Mouse (Mus musculus): ENCODE results near the gene Synj1.
A peak's percentile ranks its signal among the peaks of the same experiment; 100 is the strongest.

Gene Synj1

DNA sequence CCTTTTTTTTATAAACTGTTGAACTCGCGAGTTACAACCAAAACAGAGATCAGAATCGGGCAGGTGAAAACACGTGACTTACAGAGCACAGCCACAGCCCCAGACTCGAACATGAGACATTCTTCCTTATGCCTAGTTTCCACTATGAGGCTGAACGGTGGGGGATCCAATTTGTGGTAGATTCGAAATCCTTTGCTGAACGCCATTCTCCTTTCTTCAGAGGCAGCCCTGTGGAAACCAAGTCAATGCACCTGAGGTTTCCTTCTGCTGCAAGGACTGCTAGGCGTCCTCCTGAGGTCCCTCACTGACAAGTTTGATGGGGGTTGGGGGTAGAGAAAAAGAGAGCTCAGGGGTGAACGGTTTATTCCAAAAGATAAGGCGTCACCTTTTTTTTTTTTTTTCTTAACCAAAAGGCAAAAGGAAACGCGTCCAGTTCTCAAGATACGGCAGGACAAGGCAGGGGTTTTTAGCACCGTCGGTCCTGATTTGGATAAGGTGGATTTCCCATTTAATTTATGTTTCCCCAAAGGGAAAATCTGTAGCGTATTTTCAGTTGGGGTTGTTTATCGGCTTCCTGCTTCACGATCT is 1.1 kb downstream of the Synj1 start:
- DNase-seq (ENCODE audit: low spot score in 2 of 2): peak in 1 of 2 experiments; percentile 11

- no peak for DNase-seq (ENCODE audit: low spot score in 2 of 2)
These were observed 6.1 kb downstream of the Synj1 start for GRCm38 (mm10) chr16:91004915-91005538.

GRCm38 (mm10) chr16:91001098-91001497 is 10.0 kb downstream of the Synj1 start:
- no peak for DNase-seq (ENCODE audit: low spot score in 2 of 2)

GRCm38 (mm10) chr16:90999827-91000226 is 11.3 kb downstream of the Synj1 start:
- no peak for DNase-seq (ENCODE audit: low spot score in 2 of 2)

DNA sequence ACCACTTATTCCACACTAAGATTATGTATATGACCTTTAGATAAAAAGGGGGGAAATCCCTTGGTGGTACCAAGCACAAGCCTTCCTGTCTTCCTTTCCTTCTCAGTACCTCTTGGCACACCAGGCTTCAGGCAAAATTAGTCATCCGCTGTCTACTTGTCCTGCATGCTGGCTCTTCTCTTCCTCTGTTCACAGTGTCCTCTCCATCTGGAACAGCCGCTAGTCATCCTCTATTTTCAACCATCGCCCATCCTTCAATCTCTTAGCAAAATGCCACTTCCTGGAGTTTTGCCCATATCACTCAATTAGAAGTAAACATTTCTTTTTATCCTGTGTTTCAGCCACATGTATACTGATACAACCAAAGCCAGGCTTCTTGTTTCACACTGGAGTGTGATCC is 13.3 kb downstream of the Synj1 start:
- no peak for DNase-seq (ENCODE audit: low spot score in 2 of 2)

DNA sequence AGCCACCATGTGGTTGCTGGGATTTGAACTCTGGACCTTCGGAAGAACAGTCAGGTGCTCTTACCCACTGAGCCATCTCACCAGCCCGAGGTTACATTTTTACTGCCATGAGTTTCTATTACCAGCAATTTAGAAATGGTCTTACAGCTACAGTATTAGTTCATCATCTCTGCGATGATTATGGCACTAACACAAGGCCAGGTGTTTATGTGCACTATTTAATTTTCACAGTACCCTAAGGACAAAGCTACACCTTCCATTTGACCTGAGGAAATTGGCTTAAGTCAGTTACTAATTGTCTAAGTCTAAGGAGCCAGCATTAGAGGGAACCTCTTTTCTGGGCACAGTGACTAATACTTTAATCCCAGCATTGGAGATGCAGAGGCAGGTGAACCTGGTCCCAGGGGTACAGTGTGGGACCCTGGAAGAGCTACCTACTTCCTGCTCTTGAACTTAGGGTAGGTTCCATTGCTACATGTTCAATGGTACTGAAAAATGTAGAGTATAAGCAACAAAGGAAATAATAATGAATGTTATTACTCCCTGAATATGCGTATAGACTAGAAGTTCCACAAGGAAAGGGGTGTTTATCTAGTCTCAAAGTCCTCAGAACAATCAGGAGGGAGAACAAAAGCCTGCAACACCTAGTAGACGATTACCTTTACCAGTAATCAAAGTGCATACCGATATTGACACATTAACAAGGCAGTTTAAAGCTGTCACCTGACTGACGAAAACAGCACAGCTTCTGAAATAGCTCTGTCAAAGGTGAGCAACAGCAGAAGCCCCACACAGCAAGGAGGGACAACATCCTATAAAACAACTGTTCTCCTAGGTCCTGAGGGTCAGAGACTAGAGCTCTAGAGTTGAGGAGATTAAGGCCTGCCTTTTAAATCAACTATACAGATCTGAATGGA is 14.5 kb downstream of the Synj1 start:
- DNase-seq (ENCODE audit: low spot score in 2 of 2): no peak

- no peak for DNase-seq (ENCODE audit: low spot score in 2 of 2)
These were observed 15.6 kb downstream of the Synj1 start for GRCm38 (mm10) chr16:90995498-90995897.

DNA sequence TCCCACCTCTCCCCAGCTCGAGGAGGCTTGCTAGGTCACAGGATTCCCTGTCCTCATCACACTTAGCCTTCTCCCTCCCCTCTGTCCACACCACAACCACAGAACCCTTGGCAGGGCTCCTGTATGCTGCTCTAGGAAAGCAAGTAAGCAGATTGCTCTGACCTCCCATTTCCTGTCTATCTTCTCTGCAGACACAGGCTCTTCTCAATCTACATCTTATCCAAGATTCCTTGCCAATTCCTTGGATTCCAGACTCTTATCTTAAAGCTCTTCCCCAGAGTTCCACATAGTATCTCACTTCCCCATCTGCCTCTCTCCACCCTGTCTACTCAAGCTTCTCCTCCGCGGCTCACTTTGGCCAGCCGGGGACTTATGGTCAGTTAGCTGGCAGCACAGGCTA is 16.1 kb downstream of the Synj1 start:
- DNase-seq (ENCODE audit: low spot score in 2 of 2): no peak

GRCm38 (mm10) chr16:90989162-90989561 is 21.9 kb downstream of the Synj1 start:
- DNase-seq (ENCODE audit: low spot score in 2 of 2): no peak

DNA sequence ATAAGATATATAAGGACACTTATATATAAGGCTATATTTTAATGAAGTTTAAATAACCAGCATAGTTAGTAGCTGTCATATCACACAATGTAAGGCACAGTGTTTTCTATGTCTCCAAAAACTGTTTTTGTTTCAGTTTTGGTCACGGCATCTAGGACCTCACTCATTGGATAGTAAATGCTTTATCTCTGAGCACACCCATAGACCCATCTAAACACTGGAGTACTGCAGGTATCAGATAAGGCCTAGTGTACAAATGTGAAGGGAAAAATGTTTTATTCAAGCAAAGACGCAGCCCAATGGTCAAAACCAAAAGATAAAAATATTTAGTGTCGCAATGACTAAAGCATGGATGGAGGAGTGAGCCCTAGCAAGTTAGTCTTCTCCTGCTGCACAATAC is 22.4 kb downstream of the Synj1 start:
- no peak for DNase-seq (ENCODE audit: low spot score in 2 of 2)

GRCm38 (mm10) chr16:90988039-90988438 is 23.1 kb downstream of the Synj1 start:
- DNase-seq (ENCODE audit: low spot score in 2 of 2): no peak

DNA sequence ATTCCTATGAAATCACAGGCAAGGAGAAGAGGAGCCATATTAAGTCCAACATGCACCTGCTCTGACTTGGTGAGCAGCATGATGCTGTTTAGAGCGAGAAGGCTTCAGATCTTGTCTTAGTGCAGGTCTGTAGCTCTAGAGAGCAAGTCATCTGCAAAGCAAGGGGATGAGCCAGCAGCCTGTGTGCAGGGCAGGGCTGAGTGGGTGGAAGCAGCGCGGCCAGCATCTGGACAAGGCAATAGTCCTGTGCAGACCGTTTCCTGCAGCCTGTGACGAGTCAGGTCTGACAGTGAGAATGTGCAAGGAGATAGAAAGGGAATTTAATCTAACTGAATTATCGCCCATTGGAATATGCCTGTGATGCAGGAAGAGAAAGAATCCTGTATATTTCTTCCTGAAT is 40.1 kb downstream of the Synj1 start:
- no peak for DNase-seq (ENCODE audit: low spot score in 2 of 2)

- DNase-seq (ENCODE audit: low spot score in 2 of 2): no peak
These were observed 44.9 kb downstream of the Synj1 start for GRCm38 (mm10) chr16:90966241-90966640.

DNA sequence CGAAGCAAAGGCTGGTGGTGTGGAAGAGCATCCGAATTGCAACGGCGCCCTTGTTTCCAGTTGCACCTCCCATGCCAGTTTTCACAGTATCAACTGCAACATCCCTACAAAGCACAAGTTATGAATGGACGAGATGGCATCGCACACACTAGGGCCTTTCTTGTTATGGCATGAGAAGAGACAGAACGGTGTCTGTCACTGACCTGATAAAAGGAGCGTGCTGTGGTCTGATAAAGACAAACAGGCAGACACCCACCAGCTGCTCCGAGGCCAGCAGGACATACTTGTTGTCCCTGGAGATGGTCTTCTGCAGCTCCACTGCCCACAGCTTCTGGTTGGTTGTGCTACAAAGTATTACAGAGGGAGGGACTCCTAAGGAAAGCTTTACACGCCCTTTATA is 46.8 kb downstream of the Synj1 start:
- no peak for DNase-seq (ENCODE audit: low spot score in 2 of 2)

DNA sequence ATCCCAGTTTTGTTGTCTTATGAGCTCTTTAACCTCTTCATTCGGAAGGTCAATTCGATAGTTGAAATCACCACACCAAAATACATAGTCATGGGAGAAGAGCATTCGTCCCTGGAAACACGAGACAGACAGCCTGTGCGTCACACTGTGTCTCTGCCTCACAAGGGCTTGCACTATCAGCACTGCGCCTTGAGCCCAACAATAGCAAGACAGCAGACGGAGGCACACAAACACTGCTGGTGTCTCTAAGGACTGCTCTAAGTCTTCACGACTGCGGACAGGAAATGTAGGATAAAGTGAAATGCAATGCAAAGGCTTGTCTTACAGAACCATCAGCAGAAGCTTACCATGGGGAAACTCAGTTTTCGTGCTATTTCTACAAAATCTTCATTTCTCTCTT is 47.2 kb downstream of the Synj1 start:
- DNase-seq (ENCODE audit: low spot score in 2 of 2): no peak

DNA sequence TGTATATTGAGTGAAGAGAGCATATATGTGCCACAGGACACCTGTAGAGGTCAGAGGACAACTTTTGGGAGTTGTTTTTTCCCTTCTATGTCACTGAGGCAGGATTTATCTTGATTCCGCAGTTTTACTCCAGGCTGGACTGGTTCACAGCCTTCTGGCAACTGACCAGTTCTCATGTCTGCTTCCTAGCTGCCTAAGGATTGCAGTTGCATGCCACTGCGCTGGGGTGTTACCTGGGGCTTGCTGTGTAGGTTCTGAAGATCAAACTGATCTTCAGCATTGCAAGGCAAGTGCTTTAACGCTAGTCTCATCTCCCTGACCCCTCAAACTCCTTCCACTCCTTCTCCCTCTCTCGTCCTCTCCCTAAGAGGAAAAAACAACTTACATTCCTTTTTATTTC is 47.9 kb downstream of the Synj1 start:
- DNase-seq (ENCODE audit: low spot score in 2 of 2): no peak

- DNase-seq (ENCODE audit: low spot score in 2 of 2): no peak
These were observed 52.6 kb downstream of the Synj1 start for GRCm38 (mm10) chr16:90958301-90959085.

GRCm38 (mm10) chr16:90955494-90955893 is 55.6 kb downstream of the Synj1 start:
- no peak for DNase-seq (ENCODE audit: low spot score in 2 of 2)

DNA sequence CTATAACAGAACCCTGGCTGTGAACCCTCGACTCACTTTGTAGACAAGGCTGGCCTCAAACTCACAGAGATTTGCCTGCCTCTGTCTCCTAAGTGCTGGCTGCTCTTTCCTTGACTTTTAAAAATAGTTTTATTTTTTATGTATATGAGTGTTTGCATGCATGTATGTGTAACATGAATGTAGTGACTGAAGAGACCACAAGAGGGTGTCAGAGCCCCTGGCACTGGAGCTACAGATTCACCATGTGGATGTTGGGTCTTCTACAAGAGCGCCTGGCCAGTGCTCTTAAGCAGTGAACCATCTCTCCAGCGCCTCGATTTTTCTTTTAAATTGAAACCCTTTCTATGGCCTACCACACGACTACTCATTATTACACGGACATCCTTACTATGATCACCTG is 57.3 kb downstream of the Synj1 start:
- no peak for DNase-seq (ENCODE audit: low spot score in 2 of 2)

DNA sequence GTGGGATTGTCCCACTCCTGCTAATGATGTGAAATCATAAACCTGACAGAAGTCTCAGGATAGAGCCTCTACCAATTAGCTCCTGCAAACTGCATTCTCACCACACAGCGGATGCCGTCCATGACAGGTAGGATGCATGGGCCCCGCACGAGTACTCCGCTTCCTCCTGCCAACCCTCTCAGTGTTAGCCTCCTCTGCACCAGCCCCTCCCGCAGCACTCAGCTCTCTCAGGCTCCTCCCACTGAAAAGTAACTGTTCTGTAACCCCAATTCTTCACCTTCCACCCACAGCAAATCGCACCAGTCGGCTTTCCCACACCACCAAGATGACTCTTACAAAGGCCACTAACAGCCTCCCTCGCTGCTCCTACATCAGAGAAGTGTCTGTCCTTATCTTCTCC is 58.0 kb downstream of the Synj1 start:
- DNase-seq (ENCODE audit: low spot score in 2 of 2): no peak

DNA sequence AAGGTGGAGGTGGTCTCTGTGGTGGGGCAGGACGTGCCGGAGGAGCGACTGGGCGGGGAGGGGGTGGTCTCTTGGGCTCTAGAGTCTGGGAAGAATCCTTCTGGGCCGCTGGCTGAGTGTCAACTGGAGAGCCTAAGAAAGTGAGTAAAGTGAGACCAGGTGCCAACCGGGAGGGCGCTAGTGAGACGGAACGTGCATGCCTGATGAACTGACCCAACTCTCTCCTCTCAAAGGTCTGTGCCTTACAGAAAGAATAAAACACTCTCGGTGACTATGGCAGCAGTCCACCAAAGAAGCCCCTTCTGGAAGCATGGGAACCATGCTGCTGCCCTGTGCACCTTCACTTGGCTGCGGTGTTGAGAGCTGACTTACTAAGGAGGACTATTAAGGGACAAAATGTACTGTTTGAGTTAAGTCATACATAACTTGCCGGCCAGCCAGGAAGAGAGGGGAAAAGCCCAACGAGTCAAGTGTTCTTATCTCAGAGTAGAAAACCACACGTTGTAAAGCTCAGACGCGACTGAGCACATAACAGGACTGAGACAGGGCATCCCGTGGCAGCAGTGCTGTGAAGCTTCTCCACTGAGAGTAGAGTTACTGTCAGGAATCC is 60.6 kb downstream of the Synj1 start:
- no peak for DNase-seq (ENCODE audit: low spot score in 2 of 2)

GRCm38 (mm10) chr16:90946977-90947376 is 64.1 kb downstream of the Synj1 start:
- DNase-seq (ENCODE audit: low spot score in 2 of 2): no peak
